Mouse (Mus musculus) G1E (cell line): ENCODE measurements at regions not wholly inside any gene's neighbourhood (a gene's known extent, or its start where the extent isn't known, plus 50 kb on each side); places are given as distances from the start of the nearest gene placed in this dataset.

Experiments
- ATAC-seq: 2 replicates; pipeline ENCODE4 v1.8.0; 2016; ENCODE audit warnings: mild to moderate bottlenecking; ENCODE audit not compliant: insufficient number of reproducible peaks, poor library complexity, low FRiP score, severe bottlenecking; ENCODE audit errors: extremely low read depth
- DNase-seq: peaks from one replicate; pipeline ENCODE4 v3.0.0; 2012; ENCODE audit warnings: low spot score
- H3K27me3 ChIP-seq: 2 replicates; pipeline ENCODE4 v1.6.1; 2012; ENCODE audit warnings: mild to moderate bottlenecking, low read length, inconsistent platforms; ENCODE audit not compliant: insufficient read depth
- H3K36me3 ChIP-seq: replicated peaks from 2 replicates; pipeline ENCODE3; 2012; ENCODE audit warnings: mild to moderate bottlenecking, inconsistent platforms
- H3K4me1 ChIP-seq: 2 replicates; pipeline ENCODE4 v1.6.1; 2012; ENCODE audit warnings: low read depth, low read length, inconsistent platforms, mixed read lengths; ENCODE audit not compliant: insufficient read depth
- H3K4me3 ChIP-seq: 2 replicates; pipeline ENCODE4 v1.5.1; 2012; ENCODE audit warnings: low read depth, mild to moderate bottlenecking, inconsistent platforms, low read length, moderate library complexity, mixed read lengths
- H3K9me3 ChIP-seq: replicated peaks from 2 replicates; pipeline ENCODE4 v1.6.1; 2012; ENCODE audit warnings: inconsistent platforms
- CTCF ChIP-seq: IDR thresholded peaks from 2 replicates; pipeline ENCODE4 v1.5.1; 2012; ENCODE audit warnings: low read depth, low read length, inconsistent platforms, mixed read lengths
- GATA1 ChIP-seq: IDR thresholded peaks from 2 replicates; pipeline ENCODE4 v1.6.1; 2012; ENCODE audit warnings: borderline replicate concordance, low read length, inconsistent platforms, mixed read lengths
- GATA2 ChIP-seq: IDR thresholded peaks from 2 replicates; pipeline ENCODE4 v1.6.1; 2012; ENCODE audit warnings: low read depth, low read length, inconsistent platforms, borderline replicate concordance
- POLR2AphosphoS5 ChIP-seq: IDR thresholded peaks from 2 replicates; pipeline ENCODE4 v1.6.1; 2012; ENCODE audit warnings: low read depth, low read length, inconsistent platforms; ENCODE audit not compliant: insufficient replicate concordance
- TAL1 ChIP-seq: conservative IDR thresholded peaks from 2 replicates; pipeline ENCODE4 v1.6.1; 2012; ENCODE audit warnings: low read depth, low read length, inconsistent platforms, mixed read lengths

DNA sequence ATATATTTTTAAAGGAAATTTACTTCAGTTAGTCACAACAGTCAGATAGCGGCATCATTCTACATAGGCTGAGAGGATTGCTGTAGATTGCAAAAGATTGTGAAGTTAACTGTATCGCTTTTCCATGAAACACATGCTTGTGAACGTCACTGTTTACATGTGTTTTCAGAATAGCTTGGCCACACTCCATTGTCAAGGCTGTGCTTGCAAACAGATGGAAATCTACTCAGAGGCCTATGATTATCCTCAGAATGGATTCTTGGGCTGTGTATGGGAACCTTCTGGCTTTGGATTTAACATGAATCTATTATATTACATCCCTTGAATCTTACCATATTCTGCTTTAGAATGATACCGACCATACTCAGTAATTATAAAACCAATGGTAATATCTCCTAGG lies 690.1 kb downstream of the Ttll7 start:
- TF ChIP-seq TAL1 (no peak), CTCF (no peak), POLR2AphosphoS5 (no peak), GATA1 (no peak), GATA2 (no peak)
- H3K4me1 ChIP-seq, result no peaks in the 10 kb centered on the region

DNA sequence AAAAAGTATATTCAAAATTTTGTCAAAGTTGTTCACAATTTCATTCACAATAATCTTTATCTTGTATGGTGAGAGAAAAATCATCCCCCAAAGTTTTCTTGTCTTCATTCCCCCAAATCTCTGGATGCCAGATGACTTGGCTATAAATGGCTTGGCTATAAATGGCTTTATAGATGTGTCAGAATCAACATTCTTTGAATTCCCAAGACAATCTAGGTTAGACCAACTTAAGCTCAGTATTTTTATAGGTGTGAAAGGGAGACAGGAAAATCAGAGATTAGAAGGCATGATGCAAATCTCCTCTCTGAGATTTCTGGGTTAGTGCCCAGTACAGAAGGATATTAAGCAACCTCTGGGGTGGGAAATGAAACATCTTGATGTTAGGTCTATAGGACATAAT lies 685.4 kb downstream of the Ttll7 start:
- H3K4me3 ChIP-seq, result no peak overlapping the region
- TF ChIP-seq TAL1 (no peak), CTCF (no peak), POLR2AphosphoS5 (no peak), GATA1 (no peak), GATA2 (no peak)
- H3K36me3 ChIP-seq, result no peaks in the 10 kb centered on the region
- no peaks in the 10 kb centered on the region for H3K4me1 ChIP-seq
- ATAC-seq, result no peak
- peaks cover 9% of the 10 kb centered on the region for H3K9me3 ChIP-seq
- no peak for DNase-seq
- H3K27me3 ChIP-seq, result no peaks in the 10 kb centered on the region

More for the DNA sequence above, 690.1 kb downstream of the Ttll7 start:
- H3K27me3 ChIP-seq, result no peaks in the 10 kb centered on the region
- no peak for DNase-seq
- no peaks in the 10 kb centered on the region for H3K36me3 ChIP-seq
- ATAC-seq, result no peak
- H3K9me3 ChIP-seq, result peaks cover 17% of the 10 kb centered on the region
- H3K4me3 ChIP-seq, result no peak overlapping the region

DNA sequence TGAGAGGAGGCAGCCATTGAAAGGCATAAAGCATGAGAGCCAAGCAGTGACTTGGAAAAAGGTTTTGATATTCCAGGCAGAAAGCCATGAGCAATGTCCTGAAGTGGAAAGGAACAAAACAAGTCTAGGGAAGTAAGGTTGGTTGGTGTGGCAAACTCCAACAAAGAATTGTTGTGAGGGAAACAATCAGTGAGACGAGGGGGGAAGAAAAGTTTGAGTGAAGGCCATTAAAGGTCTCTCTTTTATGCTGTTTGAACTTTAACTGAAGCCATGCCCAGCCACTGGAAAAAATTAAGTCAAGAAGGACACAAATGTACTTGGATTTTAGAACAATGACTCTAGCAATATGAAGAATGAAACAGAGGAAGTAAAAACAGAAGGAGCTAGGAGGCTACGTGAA lies 680.0 kb downstream of the Ttll7 start:
- no peaks in the 10 kb centered on the region for H3K27me3 ChIP-seq
- peaks cover 14% of the 10 kb centered on the region for H3K9me3 ChIP-seq
- ATAC-seq (no peak), DNase-seq (no peak)
- TF ChIP-seq GATA1 (no peak), POLR2AphosphoS5 (no peak), GATA2 (no peak), TAL1 (no peak), CTCF (no peak)
- H3K4me1 ChIP-seq, result no peaks in the 10 kb centered on the region
- no peak overlapping the region for H3K4me3 ChIP-seq
- no peaks in the 10 kb centered on the region for H3K36me3 ChIP-seq

DNA sequence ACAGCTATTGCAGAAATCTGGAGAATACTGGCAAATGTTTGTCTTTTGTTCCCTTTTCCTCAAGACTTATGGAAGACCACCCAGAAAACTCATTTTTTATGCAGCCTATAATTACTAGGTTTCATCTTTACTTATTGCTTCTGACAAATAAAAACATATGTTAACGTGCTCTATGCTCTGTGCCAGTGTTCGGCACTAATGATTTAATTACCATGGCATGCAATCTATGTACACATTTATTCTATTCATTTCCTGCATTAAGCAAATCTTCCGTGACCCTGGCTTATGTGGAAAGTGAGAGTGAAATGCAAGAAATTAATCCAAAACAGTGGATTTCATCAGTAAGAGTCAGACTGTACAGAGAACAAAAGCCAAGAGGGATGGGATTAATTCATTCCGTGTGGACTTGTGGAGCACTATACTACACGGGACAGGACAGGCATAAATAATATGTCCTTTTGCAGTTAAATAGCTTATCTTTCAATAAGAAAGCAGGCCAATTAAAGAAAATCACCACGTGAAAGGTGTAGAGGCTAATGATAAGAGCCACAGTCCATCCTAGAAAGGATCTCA lies 679.5 kb downstream of the Ttll7 start:
- H3K27me3 ChIP-seq, result no peaks in the 10 kb centered on the region
- no peaks in the 10 kb centered on the region for H3K4me1 ChIP-seq
- DNase-seq, result no peak
- H3K9me3 ChIP-seq, result peaks cover 14% of the 10 kb centered on the region
- TF ChIP-seq GATA2 (no peak), TAL1 (no peak), POLR2AphosphoS5 (no peak), CTCF (no peak), GATA1 (no peak)
- ATAC-seq, result no peak
- no peaks in the 10 kb centered on the region for H3K36me3 ChIP-seq
- no peak overlapping the region for H3K4me3 ChIP-seq
